Mouse (Mus musculus) testis, adult 2 months (tissue): ENCODE results near the gene Slc19a1. TPM values are rescaled to one million over a fixed set of nuclear protein-coding genes. Genes with fewer than 3 reads are reported as not detected.

Experiments
- H3K27ac ChIP-seq: fragments of 200-500 bp; 2 replicates; pipeline ENCODE4 v1.5.1; 2012; ENCODE audit warnings: low read depth, low read length; ENCODE audit not compliant: control insufficient read depth, insufficient read depth
- H3K27me3 ChIP-seq: fragments of 200-500 bp; 2 replicates; pipeline ENCODE4 v1.6.1; 2012; ENCODE audit warnings: mild to moderate bottlenecking, low read length, moderate library complexity; ENCODE audit not compliant: control insufficient read depth, insufficient read depth
- H3K36me3 ChIP-seq: fragments of 200-500 bp; 2 replicates; pipeline ENCODE4 v1.6.1; 2012; ENCODE audit warnings: mild to moderate bottlenecking, low read length; ENCODE audit not compliant: control insufficient read depth, insufficient read depth
- H3K4me1 ChIP-seq: fragments of 200-500 bp; 2 replicates; pipeline ENCODE4 v1.6.1; 2012; ENCODE audit warnings: low read length; ENCODE audit not compliant: control insufficient read depth, insufficient read depth
- H3K4me3 ChIP-seq: fragments of 200-500 bp; 2 replicates; pipeline ENCODE4 v1.5.1; 2012; ENCODE audit warnings: low read depth, mild to moderate bottlenecking, low read length, moderate library complexity, mixed read lengths; ENCODE audit not compliant: control insufficient read depth
- CTCF ChIP-seq: fragments of 200-500 bp; IDR thresholded peaks from 2 replicates; pipeline ENCODE4 v1.5.1; 2012; ENCODE audit warnings: low read depth, mild to moderate bottlenecking, inconsistent platforms, low read length, moderate library complexity; ENCODE audit not compliant: control insufficient read depth, insufficient read depth, insufficient replicate concordance
- POLR2A ChIP-seq: fragments of 200-500 bp; IDR thresholded peaks from 2 replicates; pipeline ENCODE4 v1.6.1; 2012; ENCODE audit warnings: low read depth, mild to moderate bottlenecking, inconsistent platforms, low read length, moderate library complexity; ENCODE audit not compliant: control insufficient read depth
- polyA plus RNA-seq: library from polyadenylated mRNA; depleted of rRNA; stranded (reverse); fragments of >200 nt; gene quantifications from 2 replicates; pipeline ENCODE4 v1.2.3, GENCODE M21; 2012; rRNA removed

Slc19a1 gene
- polyA plus RNA-seq, 1 experiment: 4.8 TPM

- H3K27ac ChIP-seq: no peak overlapping the region
- H3K27me3 ChIP-seq: no peaks in the 10 kb centered on the region
- no peak for TF ChIP-seq CTCF
- TF ChIP-seq POLR2A: no peak
- H3K4me1 ChIP-seq: no peaks in the 10 kb centered on the region
- no peaks in the 10 kb centered on the region for H3K36me3 ChIP-seq
- H3K4me3 ChIP-seq: no peak overlapping the region
These were observed 76.1 kb downstream of the Slc19a1 start for GRCm38 (mm10) chr10:77108106-77108505.

GRCm38 (mm10) chr10:77110010-77110409, 78.0 kb downstream of the Slc19a1 start:
- Histone ChIP-seq H3K27me3 (no peaks in the 10 kb centered on the region), H3K4me1 (no peaks in the 10 kb centered on the region; the same call in 1 of the 2 replicates), H3K27ac (no peak overlapping the region), H3K36me3 (no peaks in the 10 kb centered on the region), H3K4me3 (no peak overlapping the region)
- TF ChIP-seq CTCF (no peak), POLR2A (no peak)

Other genes with a start within 250 kb of the Slc19a1 start
- 235 and 249 TPM in 2 replicates for gene Pcbp3, start 70.4 kb upstream of the Slc19a1 start, polyA plus RNA-seq
- gene Col18a1, start 134.3 kb downstream of the Slc19a1 start, polyA plus RNA-seq: 10.5 and 10.8 TPM in 2 replicates
- 54.0 and 59.9 TPM in 2 replicates for gene Pofut2, start 227.0 kb downstream of the Slc19a1 start, polyA plus RNA-seq